Mouse (Mus musculus): Measurements from ENCODE around the gene Tram2. TPM values are rescaled to one million over a fixed set of nuclear protein-coding genes. Genes with fewer than 3 reads are reported as not detected.
A peak's percentile ranks its signal among the peaks of the same experiment; 100 is the strongest.

Gene Tram2
- polyA plus RNA-seq, 1 experiment: 10.7 TPM

DNA sequence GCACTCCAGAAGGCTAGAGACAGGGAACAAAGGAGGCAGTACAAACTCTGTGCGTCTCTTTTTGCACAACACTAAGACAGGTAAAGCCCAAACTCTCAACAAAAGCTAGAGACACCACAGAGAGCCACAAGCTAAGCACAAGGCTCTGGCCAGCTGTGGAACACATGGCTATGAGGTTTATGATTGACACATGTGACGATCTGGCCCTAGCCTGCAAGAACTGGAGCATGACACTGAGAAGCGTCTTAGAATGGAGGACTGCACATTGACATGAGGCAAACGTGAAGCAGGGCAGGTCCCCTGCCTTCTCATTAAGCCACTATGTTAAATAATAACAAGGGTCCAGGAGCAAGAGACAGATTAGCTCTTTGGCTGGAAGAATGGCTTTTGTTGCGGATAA lies 1.8 kb downstream of the Tram2 start:
- H3K27me3 ChIP-seq (ENCODE audit: control insufficient read depth, insufficient read depth, low read length): no peaks in the 10 kb centered on the region
- peaks cover 6% of the 10 kb centered on the region for H3K4me1 ChIP-seq (ENCODE audit: control insufficient read depth, insufficient read depth, low read length)
- TF ChIP-seq CTCF (IDR thresholded peaks at IDR 0.05; ENCODE audit: control insufficient read depth, insufficient read depth, insufficient replicate concordance, low read depth, low read length) (no peak), POLR2A (IDR thresholded peaks at IDR 0.05; ENCODE audit: control insufficient read depth, low read depth, low read length) (no peak)
- H3K27ac ChIP-seq (ENCODE audit: control insufficient read depth, insufficient read depth, low read depth, low read length): no peak overlapping the region
- no peak overlapping the region for H3K4me3 ChIP-seq (ENCODE audit: control insufficient read depth, low read depth, low read length)
- H3K36me3 ChIP-seq (ENCODE audit: control insufficient read depth, insufficient read depth, low read length): no peaks in the 10 kb centered on the region

DNA sequence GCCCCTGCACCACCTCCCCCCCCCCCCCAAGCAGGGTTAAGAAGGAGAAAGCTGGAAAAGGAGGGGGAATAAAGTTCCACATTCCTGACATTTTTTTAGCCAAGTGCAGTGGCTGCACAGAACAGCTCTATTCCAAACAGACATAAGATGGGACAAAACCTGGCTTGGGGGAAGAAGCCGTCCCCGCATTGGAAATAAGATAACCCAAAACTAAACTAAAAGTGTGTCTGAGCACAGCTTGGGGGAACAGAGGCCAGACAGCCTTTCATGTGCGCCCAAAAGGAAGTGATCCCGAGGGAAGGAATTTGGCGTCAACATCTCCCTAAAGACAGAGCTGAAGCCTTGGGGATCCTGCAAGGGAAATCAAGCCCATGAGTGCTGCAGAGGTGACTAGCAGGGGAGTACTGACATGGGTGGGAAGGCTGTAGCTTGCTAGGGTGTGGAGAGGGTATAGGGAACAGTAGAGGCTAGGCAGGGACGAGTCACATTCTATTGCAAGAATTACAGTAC lies 3.0 kb downstream of the Tram2 start:
- no peaks in the 10 kb centered on the region for H3K36me3 ChIP-seq (ENCODE audit: control insufficient read depth, insufficient read depth, low read length)
- no peak overlapping the region for H3K4me3 ChIP-seq (ENCODE audit: control insufficient read depth, low read depth, low read length)
- H3K4me1 ChIP-seq (ENCODE audit: control insufficient read depth, insufficient read depth, low read length): peaks cover 6% of the 10 kb centered on the region
- no peaks in the 10 kb centered on the region for H3K27me3 ChIP-seq (ENCODE audit: control insufficient read depth, insufficient read depth, low read length)
- H3K27ac ChIP-seq (ENCODE audit: control insufficient read depth, insufficient read depth, low read depth, low read length): no peak overlapping the region; the same call in 1 of the 2 replicates
- TF ChIP-seq CTCF (IDR thresholded peaks at IDR 0.05; ENCODE audit: control insufficient read depth, insufficient read depth, insufficient replicate concordance, low read depth, low read length) (no peak), POLR2A (IDR thresholded peaks at IDR 0.05; ENCODE audit: control insufficient read depth, low read depth, low read length) (no peak)

DNA sequence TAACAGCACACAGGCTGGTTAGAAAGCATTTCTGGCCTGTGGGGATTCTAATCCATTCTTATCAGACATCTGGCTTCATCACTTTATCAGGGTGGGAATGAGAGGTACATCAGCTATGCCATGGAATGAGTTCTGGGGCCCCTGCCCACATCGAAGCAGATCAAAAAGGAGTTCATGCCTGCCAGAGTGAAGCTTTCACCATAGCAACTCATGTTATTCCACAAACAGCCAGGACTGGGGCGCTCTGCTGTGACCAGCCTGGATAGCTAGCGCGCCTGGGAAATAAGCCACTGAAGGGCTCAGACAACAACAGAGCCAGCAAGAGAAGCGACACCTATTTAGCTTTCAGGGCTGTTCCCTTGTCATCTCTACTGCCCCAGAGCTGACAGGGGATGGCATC lies 4.8 kb downstream of the Tram2 start:
- no peaks in the 10 kb centered on the region for H3K27me3 ChIP-seq (ENCODE audit: control insufficient read depth, insufficient read depth, low read length)
- no peak for TF ChIP-seq CTCF (IDR thresholded peaks at IDR 0.05; ENCODE audit: control insufficient read depth, insufficient read depth, insufficient replicate concordance, low read depth, low read length)
- TF ChIP-seq POLR2A (IDR thresholded peaks at IDR 0.05; ENCODE audit: control insufficient read depth, low read depth, low read length): no peak
- no peak overlapping the region for H3K4me3 ChIP-seq (ENCODE audit: control insufficient read depth, low read depth, low read length)
- H3K4me1 ChIP-seq (ENCODE audit: control insufficient read depth, insufficient read depth, low read length): peaks cover 13% of the 10 kb centered on the region
- H3K36me3 ChIP-seq (ENCODE audit: control insufficient read depth, insufficient read depth, low read length): no peaks in the 10 kb centered on the region
- H3K27ac ChIP-seq (ENCODE audit: control insufficient read depth, insufficient read depth, low read depth, low read length): no peak overlapping the region

DNA sequence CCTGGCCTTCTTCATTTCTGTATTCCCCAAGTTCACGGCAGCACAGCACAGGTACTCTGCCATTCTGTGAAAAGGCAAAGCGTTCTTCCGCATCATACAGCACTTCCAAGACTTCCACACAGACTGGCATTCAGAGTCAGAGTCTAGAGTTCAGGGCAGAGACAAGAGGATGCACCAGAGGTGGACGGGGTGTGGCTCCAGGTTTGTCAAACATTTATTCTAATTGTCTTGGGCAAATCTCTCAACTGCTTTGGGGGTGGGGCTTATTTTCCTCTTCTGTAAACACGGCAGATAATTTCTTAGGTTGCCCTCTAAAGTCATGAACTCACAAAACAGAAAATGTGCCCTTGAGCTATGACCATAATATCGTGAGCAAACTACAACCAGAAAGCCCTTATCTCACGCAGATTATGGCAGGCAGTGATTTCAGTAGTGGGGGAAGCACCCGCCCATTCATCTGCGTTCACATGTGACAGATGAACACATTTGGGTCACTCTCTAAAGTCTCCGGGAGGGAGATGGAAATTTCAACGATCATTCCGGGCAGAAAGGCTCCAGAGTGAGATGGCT lies 6.1 kb downstream of the Tram2 start:
- Histone ChIP-seq H3K27ac (ENCODE audit: control insufficient read depth, insufficient read depth, low read depth, low read length) (no peak overlapping the region), H3K4me1 (ENCODE audit: control insufficient read depth, insufficient read depth, low read length) (peaks cover 7% of the 10 kb centered on the region), H3K36me3 (ENCODE audit: control insufficient read depth, insufficient read depth, low read length) (no peaks in the 10 kb centered on the region), H3K4me3 (ENCODE audit: control insufficient read depth, low read depth, low read length) (no peak overlapping the region), H3K27me3 (ENCODE audit: control insufficient read depth, insufficient read depth, low read length) (no peaks in the 10 kb centered on the region)
- TF ChIP-seq POLR2A (IDR thresholded peaks at IDR 0.05; ENCODE audit: control insufficient read depth, low read depth, low read length) (no peak), CTCF (IDR thresholded peaks at IDR 0.05; ENCODE audit: control insufficient read depth, insufficient read depth, insufficient replicate concordance, low read depth, low read length) (no peak)

DNA sequence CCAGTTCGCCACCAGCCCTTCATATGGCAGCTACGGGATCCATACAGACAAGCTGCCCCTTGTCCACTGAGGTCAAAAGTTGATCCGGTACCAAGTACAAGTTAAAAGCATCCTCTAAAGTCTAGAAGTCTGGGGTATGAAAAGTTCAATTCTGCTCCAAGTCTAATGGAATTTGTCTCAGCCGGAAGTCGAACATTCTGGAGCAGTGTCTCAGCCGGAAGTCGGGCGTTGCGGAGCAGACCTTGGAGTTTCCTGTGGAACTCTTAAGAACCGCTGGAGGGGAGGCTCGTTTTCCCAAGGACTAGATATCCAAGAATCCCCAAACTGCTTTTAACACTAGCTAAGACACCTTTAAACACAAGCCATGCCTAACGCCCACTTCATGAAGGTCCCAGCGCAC lies 8.4 kb downstream of the Tram2 start:
- TF ChIP-seq POLR2A (IDR thresholded peaks at IDR 0.05; ENCODE audit: control insufficient read depth, low read depth, low read length): no peak
- TF ChIP-seq CTCF (IDR thresholded peaks at IDR 0.05; ENCODE audit: control insufficient read depth, insufficient read depth, insufficient replicate concordance, low read depth, low read length): no peak
- Histone ChIP-seq H3K27ac (ENCODE audit: control insufficient read depth, insufficient read depth, low read depth, low read length) (peak overlapping the region; percentile 30; the same call in 1 of the 2 replicates), H3K27me3 (ENCODE audit: control insufficient read depth, insufficient read depth, low read length) (no peaks in the 10 kb centered on the region), H3K36me3 (ENCODE audit: control insufficient read depth, insufficient read depth, low read length) (no peaks in the 10 kb centered on the region), H3K4me1 (ENCODE audit: control insufficient read depth, insufficient read depth, low read length) (peaks cover 7% of the 10 kb centered on the region), H3K4me3 (ENCODE audit: control insufficient read depth, low read depth, low read length) (peak overlapping the region; percentile 56)

DNA sequence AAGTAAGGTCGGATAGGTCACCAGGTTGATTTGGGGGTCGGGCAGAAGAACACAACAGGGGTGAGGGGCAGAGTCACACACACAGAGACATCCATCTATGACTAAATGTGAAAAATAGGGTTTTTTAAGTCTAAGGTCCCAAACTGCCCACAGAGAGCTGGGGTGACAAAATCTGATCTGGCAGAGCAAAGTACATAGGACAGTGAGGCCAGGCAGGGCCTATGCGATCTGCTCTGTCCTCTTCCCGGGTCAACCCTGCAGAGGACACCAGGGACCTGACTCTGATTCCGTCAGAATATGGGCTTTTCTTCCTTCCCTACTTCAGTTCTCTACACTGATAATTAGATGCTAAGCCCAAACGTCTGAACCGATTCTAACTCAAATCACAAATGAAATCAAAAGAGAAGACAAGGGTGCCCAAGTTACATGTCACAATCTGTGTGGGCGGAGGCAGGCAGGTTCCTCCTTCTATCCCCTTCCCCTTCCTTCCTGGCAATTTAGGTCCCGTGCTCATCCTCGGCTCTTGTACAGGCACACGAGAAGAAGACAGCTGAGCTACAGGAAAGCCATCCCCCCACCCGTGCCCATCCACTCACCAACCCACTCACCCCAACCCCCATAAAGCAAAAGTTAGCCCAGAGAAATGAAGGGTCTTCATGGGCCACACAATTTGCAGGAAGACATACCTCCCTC lies 9.1 kb downstream of the Tram2 start:
- Histone ChIP-seq H3K4me1 (ENCODE audit: control insufficient read depth, insufficient read depth, low read length) (peaks cover 7% of the 10 kb centered on the region), H3K27ac (ENCODE audit: control insufficient read depth, insufficient read depth, low read depth, low read length) (no peak overlapping the region), H3K36me3 (ENCODE audit: control insufficient read depth, insufficient read depth, low read length) (no peaks in the 10 kb centered on the region), H3K4me3 (ENCODE audit: control insufficient read depth, low read depth, low read length) (no peak overlapping the region), H3K27me3 (ENCODE audit: control insufficient read depth, insufficient read depth, low read length) (no peaks in the 10 kb centered on the region)
- TF ChIP-seq POLR2A (IDR thresholded peaks at IDR 0.05; ENCODE audit: control insufficient read depth, low read depth, low read length) (no peak), CTCF (IDR thresholded peaks at IDR 0.05; ENCODE audit: control insufficient read depth, insufficient read depth, insufficient replicate concordance, low read depth, low read length) (no peak)

DNA sequence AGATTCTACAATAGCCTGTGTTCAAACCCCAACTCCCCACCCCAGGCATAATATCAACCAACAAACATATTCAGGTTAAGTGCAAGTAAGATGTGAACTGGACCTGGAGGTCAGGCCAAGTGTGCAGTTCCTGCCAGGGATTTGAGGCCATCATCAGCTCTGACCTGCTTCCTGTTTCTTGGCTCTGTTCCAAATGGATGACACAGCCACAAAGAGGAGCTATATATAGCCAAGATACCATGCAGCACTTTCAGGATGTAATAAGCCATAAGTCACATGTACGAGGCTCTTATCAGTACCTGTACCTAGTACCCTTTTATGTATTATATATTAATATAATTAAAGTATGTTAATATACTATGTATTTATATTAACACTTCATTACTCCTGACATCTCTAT lies 10.5 kb downstream of the Tram2 start:
- TF ChIP-seq CTCF (IDR thresholded peaks at IDR 0.05; ENCODE audit: control insufficient read depth, insufficient read depth, insufficient replicate concordance, low read depth, low read length) (no peak), POLR2A (IDR thresholded peaks at IDR 0.05; ENCODE audit: control insufficient read depth, low read depth, low read length) (no peak)
- peaks cover 7% of the 10 kb centered on the region for H3K4me1 ChIP-seq (ENCODE audit: control insufficient read depth, insufficient read depth, low read length)
- H3K27ac ChIP-seq (ENCODE audit: control insufficient read depth, insufficient read depth, low read depth, low read length): no peak overlapping the region
- H3K36me3 ChIP-seq (ENCODE audit: control insufficient read depth, insufficient read depth, low read length): no peaks in the 10 kb centered on the region
- H3K27me3 ChIP-seq (ENCODE audit: control insufficient read depth, insufficient read depth, low read length): no peaks in the 10 kb centered on the region
- H3K4me3 ChIP-seq (ENCODE audit: control insufficient read depth, low read depth, low read length): no peak overlapping the region

Measured in testis, adult 2 months (tissue).